Mouse (Mus musculus): ENCODE measurements at regions not wholly inside any gene's neighbourhood (a gene's known extent, or its start where the extent isn't known, plus 50 kb on each side); places are given as distances from the start of the nearest gene placed in this dataset.

DNA sequence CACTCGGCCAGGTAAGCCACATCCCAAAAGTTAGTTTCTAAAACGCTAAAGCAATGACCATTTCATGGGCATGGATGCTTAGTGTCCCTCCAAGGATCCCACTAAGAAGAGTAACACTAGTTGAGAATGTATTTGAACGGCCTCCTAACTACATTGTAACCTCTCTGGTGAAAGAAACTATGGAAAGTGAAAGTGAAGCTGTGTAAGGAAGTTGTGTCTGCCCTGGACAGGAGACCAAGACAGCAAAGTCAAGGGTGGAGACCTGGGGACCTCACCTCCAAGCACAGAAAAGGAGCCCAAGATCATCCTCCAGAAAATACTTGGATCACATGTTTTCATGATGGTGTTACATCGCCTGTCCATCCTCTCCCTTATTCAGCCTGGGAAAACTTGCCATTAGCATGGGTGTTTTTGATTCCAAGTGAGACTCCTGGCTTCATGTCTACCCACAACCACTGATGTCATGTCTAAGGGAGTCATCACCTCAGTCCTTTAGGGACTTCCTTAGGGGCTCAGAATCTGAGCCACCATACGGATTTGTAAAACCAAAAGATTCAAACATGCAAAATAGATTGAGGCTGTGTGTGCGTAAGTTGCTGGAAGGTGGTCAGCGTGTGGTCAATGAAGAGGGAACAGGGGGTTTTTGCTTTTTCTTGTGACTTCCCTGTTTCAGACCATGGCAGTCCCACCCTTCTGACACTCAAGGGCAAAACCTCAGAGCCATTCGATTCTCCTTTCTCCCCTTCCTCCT, 62.4 kb upstream of the 1700016C15Rik start:
- DNase-seq (ENCODE audit: low read depth, low spot score): peak; percentile 33

DNA sequence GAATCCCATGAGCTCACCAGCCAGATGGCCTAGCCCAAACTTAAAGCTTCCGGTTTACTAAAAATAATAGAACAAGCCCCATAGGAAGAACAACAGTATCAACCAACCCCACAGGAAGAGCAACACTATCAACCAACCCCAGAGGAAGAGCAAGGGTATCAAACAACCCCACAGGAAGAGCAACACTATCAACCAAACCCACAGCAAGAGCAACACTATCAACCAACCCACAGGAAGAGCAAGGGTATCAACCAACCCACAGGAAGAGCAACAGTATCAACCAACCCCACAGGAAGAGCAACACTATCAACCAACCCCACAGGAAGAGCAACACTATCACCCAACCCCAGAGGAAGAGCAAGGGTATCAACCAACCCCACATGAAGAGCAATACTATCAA, 59.0 kb upstream of the 1700016C15Rik start:
- DNase-seq (ENCODE audit: low read depth, low spot score): no peak

DNA sequence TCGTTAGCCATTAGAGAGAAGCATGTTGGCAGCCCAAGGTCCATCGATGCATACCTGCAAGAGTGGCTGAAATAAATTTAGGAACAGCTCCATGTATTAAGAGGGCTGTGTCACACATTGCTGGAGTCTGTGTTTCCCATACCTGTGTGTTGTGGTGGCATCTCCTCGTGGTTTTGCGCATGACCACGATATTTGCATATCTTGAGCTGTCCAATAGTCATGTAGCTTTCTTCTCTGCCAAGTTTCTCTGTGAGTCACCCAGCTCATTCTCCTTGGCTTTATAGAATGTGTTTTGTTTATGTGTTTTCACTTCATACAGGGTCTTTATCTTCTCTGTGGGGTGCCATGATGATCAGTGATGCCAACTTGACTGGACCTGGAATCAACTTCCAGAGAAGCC, 53.0 kb upstream of the 1700016C15Rik start:
- DNase-seq (ENCODE audit: low read depth, low spot score): peak; percentile 13

DNA sequence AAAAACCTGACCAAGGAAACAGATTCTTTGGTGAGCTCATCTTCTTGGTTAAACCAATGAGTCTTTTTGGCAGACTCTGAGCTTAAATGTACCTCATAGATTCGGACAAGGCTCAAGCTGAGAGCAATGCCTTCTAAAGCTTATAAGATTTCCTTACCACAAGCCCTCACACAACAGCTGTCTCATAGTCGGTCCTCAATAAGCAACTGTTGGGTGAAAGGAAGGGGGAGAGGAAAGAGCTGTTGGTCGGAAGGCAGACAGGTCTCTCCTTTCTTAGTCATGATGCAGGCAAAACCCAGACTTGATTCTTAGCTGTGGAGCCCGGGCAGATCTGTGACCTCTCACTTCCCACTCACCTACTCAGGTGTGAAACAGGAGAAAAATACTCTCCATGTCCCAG, 50.8 kb upstream of the 1700016C15Rik start:
- DNase-seq (ENCODE audit: low read depth, low spot score): no peak

All from A20 (cell line).